Mouse (Mus musculus) mouse trophoblast stem cell (cell line): ENCODE results near the gene Ksr2.

Source experiments
- in situ Hi-C, 2 experiments: fragments of 300-500 bp; cut with MseI, MboI; formaldehyde crosslinking; loops; 2 replicates in 1 of 2; 3 replicates in 1 of 2; pipeline ENCODE4 v1.15.1; 2025

The Ksr2 gene

GRCm38 (mm10) chr5:117519858-117520495 lies 106.2 kb downstream of the Ksr2 start:
- in situ Hi-C loops: loop anchor here in 1 of 2 experiments (5.0 to 10.0 kb wide), 2 partner anchors 315 to 412 kb away; no protein-coding TSS in a partner anchor

- in situ Hi-C loops: no loop called here
Measured at GRCm38 (mm10) chr5:117521156-117521555, 107.4 kb downstream of the Ksr2 start.

- in situ Hi-C loops: no loop called here
Measured at GRCm38 (mm10) chr5:117521701-117522100, 107.9 kb downstream of the Ksr2 start.

GRCm38 (mm10) chr5:117522471-117522870 lies 108.7 kb downstream of the Ksr2 start:
- in situ Hi-C loops: no loop called here

GRCm38 (mm10) chr5:117523010-117523409 lies 109.2 kb downstream of the Ksr2 start:
- in situ Hi-C loops: no loop called here

- in situ Hi-C loops: no loop called here
Measured at GRCm38 (mm10) chr5:117530991-117531390, 117.2 kb downstream of the Ksr2 start.

- in situ Hi-C loops: no loop called here
Measured at GRCm38 (mm10) chr5:117539221-117539620, 125.4 kb downstream of the Ksr2 start.

GRCm38 (mm10) chr5:117541654-117542053 lies 127.9 kb downstream of the Ksr2 start:
- in situ Hi-C loops: no loop called here

GRCm38 (mm10) chr5:117546694-117547268 lies 133.0 kb downstream of the Ksr2 start:
- in situ Hi-C loops: no loop called here

- in situ Hi-C loops: no loop called here
Measured at GRCm38 (mm10) chr5:117550992-117551391, 137.2 kb downstream of the Ksr2 start.

GRCm38 (mm10) chr5:117552096-117552495 lies 138.3 kb downstream of the Ksr2 start:
- in situ Hi-C loops: no loop called here

GRCm38 (mm10) chr5:117554505-117554904 lies 140.7 kb downstream of the Ksr2 start:
- in situ Hi-C loops: no loop called here

- in situ Hi-C loops: no loop called here
Measured at GRCm38 (mm10) chr5:117556570-117556969, 142.8 kb downstream of the Ksr2 start.

- in situ Hi-C loops: no loop called here
Measured at GRCm38 (mm10) chr5:117561080-117561479, 147.3 kb downstream of the Ksr2 start.

- in situ Hi-C loops: no loop called here
Measured at GRCm38 (mm10) chr5:117566051-117566665, 152.4 kb downstream of the Ksr2 start.

- in situ Hi-C loops: no loop called here
Measured at GRCm38 (mm10) chr5:117569190-117569795, 155.5 kb downstream of the Ksr2 start.

- in situ Hi-C loops: no loop called here
Measured at GRCm38 (mm10) chr5:117572428-117572827, 158.6 kb downstream of the Ksr2 start.

GRCm38 (mm10) chr5:117574894-117575293 lies 161.1 kb downstream of the Ksr2 start:
- in situ Hi-C loops: no loop called here

GRCm38 (mm10) chr5:117577598-117577997 lies 163.8 kb downstream of the Ksr2 start:
- in situ Hi-C loops: no loop called here

GRCm38 (mm10) chr5:117581711-117582110 lies 167.9 kb downstream of the Ksr2 start:
- in situ Hi-C loops: no loop called here

GRCm38 (mm10) chr5:117584428-117584827 lies 170.6 kb downstream of the Ksr2 start:
- in situ Hi-C loops: no loop called here

GRCm38 (mm10) chr5:117589266-117589665 lies 175.5 kb downstream of the Ksr2 start:
- in situ Hi-C loops: no loop called here

- in situ Hi-C loops: no loop called here
Measured at GRCm38 (mm10) chr5:117593273-117593672, 179.5 kb downstream of the Ksr2 start.
